Mouse (Mus musculus): ENCODE results near the gene Cox20.
"Not testable (repeated sequence)": the region's sequence is repeated elsewhere in the genome, so short reads cannot be mapped to it uniquely, and the experiment has no call there.

DNA sequence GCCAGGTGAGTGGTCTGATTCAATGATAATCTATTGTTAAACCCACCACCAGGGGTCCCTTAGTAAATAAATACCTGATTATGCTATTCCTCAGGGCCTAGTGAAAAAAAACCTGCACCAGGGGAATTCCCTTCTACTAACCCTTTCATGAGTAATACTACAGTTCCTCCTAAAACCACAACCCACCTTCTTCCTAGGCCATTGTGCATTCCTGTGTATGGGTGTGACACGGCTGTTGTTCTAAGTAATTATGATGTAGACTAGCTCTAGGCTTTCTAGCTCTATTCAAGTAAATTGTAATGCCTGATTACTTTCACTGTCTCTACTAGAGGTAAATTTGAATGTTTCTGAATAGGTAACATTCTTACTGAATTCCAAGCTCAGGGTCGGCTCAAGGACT lies 17.7 kb upstream of the Cox20 start:
- TF ChIP-seq CTCF, EP300 (IDR thresholded peaks at IDR 0.05; ENCODE audit: low read depth): not testable (repeated sequence)
